Mouse (Mus musculus) heart, adult 2 months (tissue): Measurements from ENCODE around the gene Abhd12.

Experiments
- EP300 ChIP-seq: fragments of 200-500 bp; IDR thresholded peaks from 2 replicates; pipeline ENCODE4 v1.6.1; 2011; ENCODE audit warnings: low read depth, low read length, control low read depth; ENCODE audit not compliant: insufficient read depth
- POLR2A ChIP-seq: fragments of 200-500 bp; IDR thresholded peaks from 2 replicates; pipeline ENCODE4 v1.6.1; 2011; ENCODE audit warnings: mild to moderate bottlenecking, low read depth, low read length, control low read depth; ENCODE audit not compliant: insufficient read depth

GRCm38 (mm10) chr2:150808812-150809211 is 95.7 kb downstream of the Abhd12 start:
- TF ChIP-seq POLR2A, result no peak
- no peak for TF ChIP-seq EP300
